Mouse (Mus musculus) G1E (cell line): Measurements from ENCODE around the gene Il25. TPM values are rescaled to one million over a fixed set of nuclear protein-coding genes. Genes with fewer than 3 reads are reported as not detected.

ENCODE experiments used
- ATAC-seq: 2 replicates; pipeline ENCODE4 v1.8.0; 2016; ENCODE audit warnings: mild to moderate bottlenecking; ENCODE audit not compliant: insufficient number of reproducible peaks, poor library complexity, low FRiP score, severe bottlenecking; ENCODE audit errors: extremely low read depth
- DNase-seq: peaks from one replicate; pipeline ENCODE4 v3.0.0; 2012; ENCODE audit warnings: low spot score
- H3K27me3 ChIP-seq: 2 replicates; pipeline ENCODE4 v1.6.1; 2012; ENCODE audit warnings: mild to moderate bottlenecking, low read length, inconsistent platforms; ENCODE audit not compliant: insufficient read depth
- H3K36me3 ChIP-seq: replicated peaks from 2 replicates; pipeline ENCODE3; 2012; ENCODE audit warnings: mild to moderate bottlenecking, inconsistent platforms
- H3K4me1 ChIP-seq: 2 replicates; pipeline ENCODE4 v1.6.1; 2012; ENCODE audit warnings: low read depth, low read length, inconsistent platforms, mixed read lengths; ENCODE audit not compliant: insufficient read depth
- H3K4me3 ChIP-seq: 2 replicates; pipeline ENCODE4 v1.5.1; 2012; ENCODE audit warnings: low read depth, mild to moderate bottlenecking, inconsistent platforms, low read length, moderate library complexity, mixed read lengths
- H3K9me3 ChIP-seq: replicated peaks from 2 replicates; pipeline ENCODE4 v1.6.1; 2012; ENCODE audit warnings: inconsistent platforms
- CTCF ChIP-seq: IDR thresholded peaks from 2 replicates; pipeline ENCODE4 v1.5.1; 2012; ENCODE audit warnings: low read depth, low read length, inconsistent platforms, mixed read lengths
- GATA1 ChIP-seq: IDR thresholded peaks from 2 replicates; pipeline ENCODE4 v1.6.1; 2012; ENCODE audit warnings: borderline replicate concordance, low read length, inconsistent platforms, mixed read lengths
- GATA2 ChIP-seq: IDR thresholded peaks from 2 replicates; pipeline ENCODE4 v1.6.1; 2012; ENCODE audit warnings: low read depth, low read length, inconsistent platforms, borderline replicate concordance
- POLR2AphosphoS5 ChIP-seq: IDR thresholded peaks from 2 replicates; pipeline ENCODE4 v1.6.1; 2012; ENCODE audit warnings: low read depth, low read length, inconsistent platforms; ENCODE audit not compliant: insufficient replicate concordance
- TAL1 ChIP-seq: conservative IDR thresholded peaks from 2 replicates; pipeline ENCODE4 v1.6.1; 2012; ENCODE audit warnings: low read depth, low read length, inconsistent platforms, mixed read lengths
- polyA plus RNA-seq: library from polyadenylated mRNA; stranded (reverse); fragments of >175 nt; gene quantifications from 2 replicates; pipeline ENCODE4 v1.2.3, GENCODE M21; 2012
- total RNA-seq, 2 experiments: library from RNA; stranded (forward) in 1 of 2; stranded (reverse) in 1 of 2; fragments of 200-1000 nt in 1 of 2; fragments of >200 nt in 1 of 2; fragmentation: Nextera tagmentation in 1 of 2; gene quantifications; 2 replicates each; pipeline ENCODE4 v1.2.3; 2014 to 2017

The Il25 gene
- total and polyA plus RNA-seq, 3 experiments, result not detected

GRCm38 (mm10) chr14:54925349-54926342 lies 6.8 kb upstream of the Il25 start, which contains the start of gene Efs:
Gene Efs (minus strand): TSS chr14:54926126.
- DNase-seq (no peak), ATAC-seq (no peak)
- peaks cover 8% of the 10 kb centered on the region for H3K4me1 ChIP-seq
- H3K9me3 ChIP-seq, result no peaks in the 10 kb centered on the region
- no peaks in the 10 kb centered on the region for H3K36me3 ChIP-seq
- TF ChIP-seq GATA2 (no peak), CTCF (no peak), TAL1 (no peak), POLR2AphosphoS5 (no peak), GATA1 (no peak)
- H3K4me3 ChIP-seq, result no peak within 1 kb of the TSS; the same call in 1 of the 2 replicates
- H3K27me3 ChIP-seq, result peaks cover 64% of the 10 kb centered on the region

- Histone ChIP-seq H3K4me1 (peaks cover 8% of the 10 kb centered on the region), H3K9me3 (no peaks in the 10 kb centered on the region), H3K36me3 (no peaks in the 10 kb centered on the region), H3K27me3 (peaks cover 59% of the 10 kb centered on the region), H3K4me3 (no peak overlapping the region)
- no peak for DNase-seq
- no peak for ATAC-seq
- no peak for TF ChIP-seq GATA1
- TF ChIP-seq POLR2AphosphoS5, result no peak
- no peak for TF ChIP-seq TAL1
- no peak for TF ChIP-seq CTCF
- TF ChIP-seq GATA2, result no peak
Measured at GRCm38 (mm10) chr14:54926401-54927158, 5.9 kb upstream of the Il25 start.

- peaks cover 8% of the 10 kb centered on the region for H3K4me1 ChIP-seq
- no peaks in the 10 kb centered on the region for H3K36me3 ChIP-seq
- TF ChIP-seq TAL1, result no peak
- no peak for TF ChIP-seq POLR2AphosphoS5
- no peak for TF ChIP-seq GATA2
- no peak for TF ChIP-seq CTCF
- TF ChIP-seq GATA1, result no peak
- H3K27me3 ChIP-seq, result peaks cover 56% of the 10 kb centered on the region
- H3K4me3 ChIP-seq, result no peak overlapping the region
- no peak for ATAC-seq
- DNase-seq, result no peak
- H3K9me3 ChIP-seq, result no peaks in the 10 kb centered on the region
Measured at GRCm38 (mm10) chr14:54927296-54927695, 5.2 kb upstream of the Il25 start.

DNA sequence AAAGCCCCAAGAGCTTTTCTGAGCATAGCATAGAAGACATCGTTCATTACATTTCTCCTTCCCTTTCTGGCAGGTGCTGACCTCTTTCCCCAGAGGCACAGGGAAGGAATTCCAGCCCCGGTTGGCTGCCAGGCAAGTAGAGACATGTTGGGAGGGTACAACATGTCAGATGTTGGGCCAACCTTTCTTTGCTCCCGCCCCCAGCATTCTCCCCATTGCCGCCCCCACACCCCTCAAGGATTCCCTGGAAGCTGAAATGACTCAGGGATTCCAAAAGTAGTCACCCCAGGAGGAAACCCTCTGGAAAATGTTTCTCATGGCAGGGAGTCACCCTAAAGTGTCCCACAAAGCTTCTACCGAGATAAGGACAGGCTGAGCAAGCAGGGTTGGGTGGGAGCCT lies 2.7 kb upstream of the Il25 start:
- ATAC-seq (no peak), DNase-seq (no peak)
- Histone ChIP-seq H3K27me3 (peaks cover 46% of the 10 kb centered on the region), H3K36me3 (no peaks in the 10 kb centered on the region), H3K9me3 (no peaks in the 10 kb centered on the region), H3K4me3 (no peak overlapping the region), H3K4me1 (peaks cover under 1% of the 10 kb centered on the region)
- TF ChIP-seq CTCF (no peak), GATA1 (no peak), POLR2AphosphoS5 (no peak), TAL1 (no peak)

- Histone ChIP-seq H3K27me3 (peaks cover 44% of the 10 kb centered on the region), H3K4me3 (no peak overlapping the region), H3K4me1 (no peaks in the 10 kb centered on the region; the same call in 1 of the 2 replicates), H3K36me3 (no peaks in the 10 kb centered on the region), H3K9me3 (no peaks in the 10 kb centered on the region)
- ATAC-seq (no peak), DNase-seq (no peak)
- no peak for TF ChIP-seq GATA2
- TF ChIP-seq CTCF, result no peak
- no peak for TF ChIP-seq GATA1
- no peak for TF ChIP-seq TAL1
- TF ChIP-seq POLR2AphosphoS5, result no peak
Measured at GRCm38 (mm10) chr14:54930431-54930830, 2.1 kb upstream of the Il25 start.
